Mouse (Mus musculus): ENCODE measurements around the gene Lztr1.

DNA sequence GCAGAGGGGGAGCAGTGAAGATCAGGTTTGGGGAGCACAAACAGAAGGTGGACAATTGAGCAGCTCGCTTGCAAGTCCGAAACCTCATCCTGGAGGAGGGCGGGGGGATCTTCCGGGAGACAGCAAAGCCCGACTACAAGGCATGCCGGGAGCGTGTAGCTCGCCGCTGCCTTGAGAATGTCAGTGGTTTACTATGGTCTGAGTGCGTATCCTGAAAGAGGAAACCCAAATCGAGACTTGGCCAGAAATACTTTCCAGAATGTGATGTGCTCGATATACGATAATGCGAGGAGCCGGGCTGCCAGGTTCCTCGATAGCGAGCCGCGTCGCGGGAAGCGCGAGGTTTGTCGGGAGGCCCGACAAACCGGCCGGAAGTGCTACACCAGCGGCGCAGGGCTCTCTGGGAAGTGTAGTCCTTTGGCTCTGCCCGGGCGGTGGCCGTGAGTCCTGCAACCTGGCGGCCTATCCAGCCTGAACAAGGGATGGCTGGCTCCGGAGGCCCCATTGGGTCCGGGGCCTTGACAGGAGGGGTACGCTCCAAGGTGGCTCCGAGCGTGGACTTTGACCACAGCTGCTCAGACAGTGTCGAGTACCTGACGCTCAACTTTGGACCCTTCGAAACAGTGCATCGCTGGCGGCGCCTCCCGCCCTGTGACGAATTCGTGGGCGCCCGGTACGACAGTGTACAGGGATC, at the start of gene Lztr1:
- peak; percentile 35 for TF ChIP-seq CTCF (IDR thresholded peaks at IDR 0.05; ENCODE audit: low read depth)
- no peak for TF ChIP-seq EP300 (optimal IDR thresholded peaks at IDR 0.05)

All from stomach, postnatal 0 days (tissue).